Mouse (Mus musculus) liver, postnatal 0 days (tissue): ENCODE measurements at regions not wholly inside any gene's neighbourhood (a gene's known extent, or its start where the extent isn't known, plus 50 kb on each side); places are given as distances from the start of the nearest gene placed in this dataset.
A peak's percentile ranks its signal among the peaks of the same experiment; 100 is the strongest.

Source experiments
- CTCF ChIP-seq: sonication (generic); IDR thresholded peaks from 2 replicates; pipeline ENCODE4 v1.5.1; 2016; ENCODE audit warnings: antibody characterized with exemption, low read depth
- EP300 ChIP-seq: IDR thresholded peaks from 2 replicates; pipeline ENCODE4 v1.6.1; 2016; ENCODE audit warnings: antibody characterized with exemption, low read depth, mild to moderate bottlenecking

- TF ChIP-seq CTCF (peak; percentile 84), EP300 (no peak)
Measured at GRCm38 (mm10) chr6:51795300-51795699, 217.0 kb downstream of the Skap2 start.
